Mouse (Mus musculus) myocyte (in vitro differentiated cells): ENCODE results near the gene Lhfpl3. TPM values are rescaled to one million over a fixed set of nuclear protein-coding genes. Genes with fewer than 3 reads are reported as not detected.

Experiments
- H3K27me3 ChIP-seq: one replicate; pipeline ENCODE4 v1.6.1; 2011; ENCODE audit not compliant: control insufficient read depth, insufficient read depth, insufficient read length
- H3K36me3 ChIP-seq: one replicate; pipeline ENCODE4 v1.6.1; 2011; ENCODE audit not compliant: control insufficient read depth, insufficient read depth
- H3K4me2 ChIP-seq: one replicate; pipeline ENCODE4 v1.6.1; 2011; ENCODE audit warnings: low read depth, control low read depth
- H3K4me3 ChIP-seq: one replicate; pipeline ENCODE4 v1.5.1; 2011; ENCODE audit warnings: mild to moderate bottlenecking, control low read depth, moderate library complexity
- H3K79me2 ChIP-seq: one replicate; pipeline ENCODE4 v1.6.1; 2011; ENCODE audit not compliant: control insufficient read depth, insufficient read depth
- H3ac ChIP-seq: one replicate; pipeline ENCODE4 v1.6.1; 2011; ENCODE audit not compliant: control insufficient read depth, insufficient read length
- CEBPB ChIP-seq: IDR thresholded peaks from 2 replicates; pipeline ENCODE4 v1.6.1; 2011; ENCODE audit warnings: mild to moderate bottlenecking, moderate library complexity; ENCODE audit not compliant: poor library complexity, insufficient read depth, severe bottlenecking
- E2F4 ChIP-seq: IDR thresholded peaks from one replicate; pipeline ENCODE4 v1.6.1; 2011; ENCODE audit warnings: mild to moderate bottlenecking, control low read depth, moderate library complexity; ENCODE audit not compliant: insufficient read depth
- MAX ChIP-seq: IDR thresholded peaks from one replicate; pipeline ENCODE4 v1.6.1; 2011; ENCODE audit warnings: low read depth, mild to moderate bottlenecking, control low read depth
- MYOD1 ChIP-seq, 3 experiments: IDR thresholded peaks; one replicate each; pipeline ENCODE4 v1.6.1; 2011; ENCODE audit warnings: control low read depth in 2 of 3, low read depth in 2 of 3, mild to moderate bottlenecking in 2 of 3, moderate library complexity in 1 of 3; ENCODE audit not compliant: insufficient read length in 2 of 3, control insufficient read depth in 1 of 3
- MYOG ChIP-seq, 3 experiments: IDR thresholded peaks; one replicate each; pipeline ENCODE4 v1.6.1; 2011; ENCODE audit warnings: control low read depth in 2 of 3, low read depth in 2 of 3, mild to moderate bottlenecking in 2 of 3; ENCODE audit not compliant: insufficient read length in 2 of 3, control insufficient read depth in 1 of 3, insufficient read depth in 1 of 3
- POLR2A ChIP-seq: IDR thresholded peaks from one replicate; pipeline ENCODE4 v1.6.1; 2011; ENCODE audit warnings: low read depth, mild to moderate bottlenecking, control low read depth, moderate library complexity; ENCODE audit not compliant: insufficient read length
- POLR2AphosphoS2 ChIP-seq: IDR thresholded peaks from one replicate; pipeline ENCODE4 v1.6.1; 2011; ENCODE audit warnings: low read depth, control low read depth; ENCODE audit not compliant: insufficient read length
- REST ChIP-seq: IDR thresholded peaks from one replicate; pipeline ENCODE4 v1.6.1; 2011; ENCODE audit warnings: mild to moderate bottlenecking, control low read depth, moderate library complexity; ENCODE audit not compliant: insufficient read depth, insufficient read length
- SRF ChIP-seq: IDR thresholded peaks from one replicate; pipeline ENCODE4 v1.6.1; 2011; ENCODE audit warnings: low read depth; ENCODE audit not compliant: control insufficient read depth, insufficient read length
- TCF12 ChIP-seq: IDR thresholded peaks from one replicate; pipeline ENCODE4 v1.6.1; 2011; ENCODE audit warnings: mild to moderate bottlenecking, control low read depth; ENCODE audit not compliant: poor library complexity, insufficient read depth, severe bottlenecking
- TCF3 ChIP-seq: IDR thresholded peaks from one replicate; pipeline ENCODE4 v1.6.1; 2011; ENCODE audit warnings: low read depth, control low read depth; ENCODE audit not compliant: insufficient read length
- USF1 ChIP-seq: IDR thresholded peaks from one replicate; pipeline ENCODE4 v1.6.1; 2011; ENCODE audit warnings: low read depth, mild to moderate bottlenecking, control low read depth, moderate library complexity
- polyA plus RNA-seq: library from polyadenylated mRNA; unstranded; fragments of >200 nt; fragmentation: generic; extraction: Trizol; gene quantifications from one replicate; pipeline ENCODE4 v1.2.1, GENCODE M21; 2012; ENCODE audit warnings: missing spikeins

The Lhfpl3 gene
- polyA plus RNA-seq, 1 experiment = 0.01 TPM

GRCm38 (mm10) chr5:23051458-23051857 is 305.6 kb downstream of the Lhfpl3 start:
- no peaks in the 10 kb centered on the region for H3K27me3 ChIP-seq
- H3K79me2 ChIP-seq = no peaks in the 10 kb centered on the region
- H3K4me2 ChIP-seq = no peak overlapping the region
- no peak overlapping the region for H3K4me3 ChIP-seq
- TF ChIP-seq TCF12 = no peak
- TF ChIP-seq SRF = no peak
- TF ChIP-seq MYOD1 (IDR thresholded peaks at IDR 0.05; ENCODE audit: control insufficient read depth in 1 of 3, insufficient read length in 2 of 3, low read depth in 2 of 3) = no peak
- TF ChIP-seq USF1 = no peak
- no peak for TF ChIP-seq POLR2A
- no peak for TF ChIP-seq E2F4
- TF ChIP-seq MAX = no peak
- TF ChIP-seq CEBPB = no peak
- no peak for TF ChIP-seq POLR2AphosphoS2
- TF ChIP-seq REST = no peak
- TF ChIP-seq MYOG (IDR thresholded peaks at IDR 0.05; ENCODE audit: control insufficient read depth in 1 of 3, insufficient read depth in 1 of 3, insufficient read length in 2 of 3, low read depth in 2 of 3) = no peak
- TF ChIP-seq TCF3 = no peak
- no peak overlapping the region for H3ac ChIP-seq
- no peaks in the 10 kb centered on the region for H3K36me3 ChIP-seq

GRCm38 (mm10) chr5:23094894-23095293 is 349.0 kb downstream of the Lhfpl3 start:
- no peak overlapping the region for H3ac ChIP-seq
- H3K4me3 ChIP-seq = no peak overlapping the region
- H3K79me2 ChIP-seq = no peaks in the 10 kb centered on the region
- no peaks in the 10 kb centered on the region for H3K36me3 ChIP-seq
- H3K4me2 ChIP-seq = no peak overlapping the region
- H3K27me3 ChIP-seq = no peaks in the 10 kb centered on the region
- no peak for TF ChIP-seq CEBPB
- TF ChIP-seq MAX = no peak
- no peak for TF ChIP-seq POLR2AphosphoS2
- no peak for TF ChIP-seq USF1
- TF ChIP-seq MYOD1 (IDR thresholded peaks at IDR 0.05; ENCODE audit: control insufficient read depth in 1 of 3, insufficient read length in 2 of 3, low read depth in 2 of 3) = no peak
- TF ChIP-seq SRF = no peak
- no peak for TF ChIP-seq TCF12
- no peak for TF ChIP-seq TCF3

DNA sequence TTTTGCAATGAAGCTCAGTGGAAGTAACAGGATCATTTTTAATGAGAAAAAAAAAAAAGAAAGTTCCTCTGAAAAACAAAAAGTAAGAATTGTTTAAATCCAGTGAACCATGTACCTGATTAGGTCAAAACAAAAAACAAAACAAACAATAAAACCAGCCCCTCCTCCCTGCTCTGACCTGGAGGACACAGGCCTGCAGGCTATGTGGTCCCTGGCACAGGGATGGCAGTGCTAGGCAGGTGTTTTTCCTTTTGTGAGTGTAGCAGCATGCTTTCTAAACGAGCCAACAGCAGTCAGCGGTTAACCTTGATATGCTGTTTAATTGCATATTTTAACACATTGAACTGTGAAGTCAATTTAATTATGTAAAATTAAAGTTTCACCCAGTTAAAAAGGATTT is 360.7 kb downstream of the Lhfpl3 start:
- Histone ChIP-seq H3K4me3 (no peak overlapping the region), H3ac (no peak overlapping the region), H3K4me2 (no peak overlapping the region), H3K79me2 (no peaks in the 10 kb centered on the region), H3K27me3 (no peaks in the 10 kb centered on the region), H3K36me3 (no peaks in the 10 kb centered on the region)
- no peak for TF ChIP-seq MYOD1 (IDR thresholded peaks at IDR 0.05; ENCODE audit: control insufficient read depth in 1 of 3, insufficient read length in 2 of 3, low read depth in 2 of 3)

GRCm38 (mm10) chr5:23111307-23111706 is 365.4 kb downstream of the Lhfpl3 start:
- Histone ChIP-seq H3K4me2 (no peak overlapping the region), H3K27me3 (no peaks in the 10 kb centered on the region), H3ac (no peak overlapping the region), H3K36me3 (no peaks in the 10 kb centered on the region), H3K4me3 (no peak overlapping the region), H3K79me2 (no peaks in the 10 kb centered on the region)
- no peak for TF ChIP-seq POLR2A
- TF ChIP-seq MAX = no peak
- TF ChIP-seq MYOG (IDR thresholded peaks at IDR 0.05; ENCODE audit: control insufficient read depth in 1 of 3, insufficient read depth in 1 of 3, insufficient read length in 2 of 3, low read depth in 2 of 3) = no peak
- no peak for TF ChIP-seq E2F4
- TF ChIP-seq TCF3 = no peak
- TF ChIP-seq CEBPB = no peak
- no peak for TF ChIP-seq SRF
- no peak for TF ChIP-seq POLR2AphosphoS2
- no peak for TF ChIP-seq USF1
- no peak for TF ChIP-seq MYOD1 (IDR thresholded peaks at IDR 0.05; ENCODE audit: control insufficient read depth in 1 of 3, insufficient read length in 2 of 3, low read depth in 2 of 3)
- no peak for TF ChIP-seq REST
- TF ChIP-seq TCF12 = no peak

GRCm38 (mm10) chr5:23114249-23114648 is 368.4 kb downstream of the Lhfpl3 start:
- no peak for TF ChIP-seq TCF12
- no peak for TF ChIP-seq CEBPB
- TF ChIP-seq POLR2AphosphoS2 = no peak
- no peak for TF ChIP-seq MAX
- no peak overlapping the region for H3K4me3 ChIP-seq
- no peaks in the 10 kb centered on the region for H3K27me3 ChIP-seq
- no peaks in the 10 kb centered on the region for H3K36me3 ChIP-seq
- no peak overlapping the region for H3ac ChIP-seq
- no peak overlapping the region for H3K4me2 ChIP-seq
- H3K79me2 ChIP-seq = no peaks in the 10 kb centered on the region

DNA sequence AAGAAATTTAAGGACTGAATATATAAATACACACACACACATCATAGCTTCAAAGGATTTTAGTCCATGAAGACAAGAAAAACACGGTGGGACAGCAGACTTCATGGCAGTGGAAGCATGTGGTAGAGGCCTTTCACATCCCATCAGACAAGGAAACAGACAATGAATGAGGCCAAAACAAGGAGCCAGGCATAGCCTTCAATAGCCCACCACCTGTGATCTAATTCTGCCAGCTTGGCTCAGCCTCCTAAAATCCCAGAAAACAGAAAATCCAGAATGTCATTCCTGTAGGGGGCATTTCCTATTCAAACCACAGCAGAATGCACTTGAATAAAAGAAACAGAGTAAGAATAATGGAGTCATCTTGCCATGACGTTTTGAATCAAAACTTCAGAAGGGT is 381.0 kb downstream of the Lhfpl3 start:
- no peak for TF ChIP-seq TCF12
- no peak for TF ChIP-seq MAX
- no peak for TF ChIP-seq TCF3
- no peak for TF ChIP-seq SRF
- no peak for TF ChIP-seq POLR2A
- no peak for TF ChIP-seq POLR2AphosphoS2
- TF ChIP-seq MYOD1 (IDR thresholded peaks at IDR 0.05; ENCODE audit: control insufficient read depth in 1 of 3, insufficient read length in 2 of 3, low read depth in 2 of 3) = no peak
- TF ChIP-seq CEBPB = no peak
- no peak for TF ChIP-seq USF1
- no peak for TF ChIP-seq REST
- no peak for TF ChIP-seq MYOG (IDR thresholded peaks at IDR 0.05; ENCODE audit: control insufficient read depth in 1 of 3, insufficient read depth in 1 of 3, insufficient read length in 2 of 3, low read depth in 2 of 3)
- Histone ChIP-seq H3K36me3 (no peaks in the 10 kb centered on the region), H3K79me2 (no peaks in the 10 kb centered on the region), H3K27me3 (no peaks in the 10 kb centered on the region), H3K4me2 (no peak overlapping the region), H3K4me3 (no peak overlapping the region), H3ac (no peak overlapping the region)
